In the genomic region with DNA sequence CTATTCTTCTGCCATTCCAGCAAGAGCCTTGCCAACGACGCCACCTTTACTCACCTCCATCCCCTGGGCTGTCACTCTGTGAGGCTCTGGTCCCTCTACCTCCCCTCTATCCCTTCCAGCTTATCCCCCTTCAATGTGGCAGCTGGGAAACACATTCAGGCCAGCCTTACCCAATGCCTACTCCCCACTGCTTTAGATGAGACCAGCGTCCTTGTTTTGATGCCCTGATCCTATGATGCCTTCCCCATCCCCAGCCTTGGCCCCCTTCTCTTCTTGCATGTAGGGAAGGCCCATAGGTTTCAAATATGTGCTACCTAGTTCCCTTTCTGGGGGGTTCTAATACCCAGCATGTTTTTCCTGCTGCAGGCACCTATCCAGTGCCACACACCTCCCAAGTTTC, we compare ENCODE assay signal across 34 mouse cellular contexts. TPM values are rescaled to one million over a fixed set of nuclear protein-coding genes. Genes with fewer than 3 reads are reported as not detected.
"Had no signal": no experiment of that assay in that cellular context is flagged by ENCODE, and none has a peak within 500 bp of the region (broad histone marks: within the 10 kb centered on the region; RNA-seq: fewer than 3 reads in every experiment).

No protein-coding gene starts in this region.

- H3K4me3 ChIP-seq: heart, embryonic 13.5 days; heart, embryonic 15.5 days; hindbrain, embryonic 13.5 days; hindbrain, embryonic 15.5 days; layer of hippocampus, adult 2 months; left cerebral cortex, adult 2 months; limb, embryonic 10.5 days; limb, embryonic 12.5 days had no signal

- H3K9ac ChIP-seq: forebrain, postnatal 0 days; heart, embryonic 13.5 days; heart, embryonic 15.5 days; hindbrain, embryonic 13.5 days; hindbrain, embryonic 15.5 days; limb, embryonic 12.5 days had no signal

- H3K4me2 ChIP-seq: heart, embryonic 11.5 days; heart, embryonic 13.5 days; heart, embryonic 15.5 days; hindbrain, embryonic 13.5 days; hindbrain, embryonic 15.5 days; limb, embryonic 12.5 days had no signal

- H3K4me1 ChIP-seq: heart, embryonic 13.5 days; heart, embryonic 15.5 days; hindbrain, embryonic 13.5 days; hindbrain, embryonic 15.5 days; limb, embryonic 10.5 days; limb, embryonic 12.5 days had no signal

- ATAC-seq: forebrain, postnatal 0 days; hindbrain, postnatal 0 days; intestine, embryonic 16.5 days had no signal

- H3K36me3 ChIP-seq: heart, embryonic 13.5 days; heart, embryonic 15.5 days; hindbrain, embryonic 13.5 days; hindbrain, embryonic 15.5 days; limb, embryonic 10.5 days; limb, embryonic 12.5 days had no signal

- H3K9me3 ChIP-seq: heart, embryonic 13.5 days; heart, embryonic 15.5 days; hindbrain, embryonic 13.5 days; hindbrain, embryonic 15.5 days; limb, embryonic 10.5 days; limb, embryonic 12.5 days had no signal

- DNase-seq: forebrain, postnatal 0 days; gastrocnemius, postnatal 14 days; gastrocnemius, postnatal 36 days; heart, adult 18-20 months; heart, postnatal 14 days; heart, postnatal 36 days; kidney, adult 11 months; kidney, adult 2 months; kidney, adult 9 months; kidney, postnatal 10 days; kidney, postnatal 25 days; kidney, postnatal 4 days; liver had no signal

- H3K27ac ChIP-seq: heart, embryonic 13.5 days; heart, embryonic 15.5 days; hindbrain, embryonic 13.5 days; hindbrain, embryonic 15.5 days; hindbrain, postnatal 0 days; layer of hippocampus, adult 2 months; left cerebral cortex, adult 2 months; limb, embryonic 10.5 days; limb, embryonic 12.5 days had no signal

- H3K27me3 ChIP-seq: heart, embryonic 15.5 days; hindbrain, embryonic 15.5 days; limb, embryonic 12.5 days had no signal

RNA-seq across cellular contexts. Expression of gene Ccl22, which starts 4.6 kb away (rescaled TPM):
- total RNA-seq: forebrain, postnatal 0 days; gastrocnemius, adult 18-20 months; gastrocnemius, adult 8-10 months; gastrocnemius, postnatal 14 days; gastrocnemius, postnatal 36 days; heart, postnatal 36 days; hematopoietic stem cell, adult 5-6 weeks; layer of hippocampus, postnatal 10 days; layer of hippocampus, postnatal 25 days; left cerebral cortex, postnatal 14 days had no signal
- polyA plus RNA-seq: heart, embryonic 11.5 days; heart, embryonic 13.5 days; heart, embryonic 15.5 days; heart, postnatal 0 days; hindbrain, embryonic 11.5 days; hindbrain, embryonic 13.5 days; hindbrain, embryonic 15.5 days; intestine, embryonic 14.5 days; kidney, embryonic 16.5 days; limb, embryonic 10.5 days; limb, embryonic 12.5 days had no signal

RNA-seq across cellular contexts. Expression of gene Pllp, which starts 53.9 kb away (rescaled TPM):
- total RNA-seq: hematopoietic stem cell, adult 5-6 weeks had no signal
- polyA plus RNA-seq: heart, embryonic 11.5 days; limb, embryonic 10.5 days had no signal
